18 mouse cellular contexts compared by ENCODE assay signal in genomic region chr9:60752636-60753035, GRCm38 (mm10). TPM values are rescaled to one million over a fixed set of nuclear protein-coding genes. Genes with fewer than 3 reads are reported as not detected.
"Had no signal": no experiment of that assay in that cellular context is flagged by ENCODE, and none has a peak within 500 bp of the region (broad histone marks: within the 10 kb centered on the region; RNA-seq: fewer than 3 reads in every experiment).

No protein-coding gene starts in this region.

- ATAC-seq: midbrain, embryonic 13.5 days; midbrain, embryonic 15.5 days had no signal

- H3K4me2 ChIP-seq: lung, embryonic 14.5 days; midbrain, embryonic 13.5 days; midbrain, embryonic 15.5 days; neural tube, embryonic 13.5 days; neural tube, embryonic 15.5 days had no signal

- H3K36me3 ChIP-seq: midbrain, embryonic 10.5 days; midbrain, embryonic 13.5 days; midbrain, embryonic 15.5 days; neural tube, embryonic 13.5 days; neural tube, embryonic 15.5 days had no signal

- DNase-seq: lung, adult 18-20 months; lung, embryonic 14.5 days; lung, postnatal 10 days; lung, postnatal 4 days; retina, postnatal 1 day; right cerebral cortex, postnatal 14 days; spleen, adult 18-20 months; thymus, adult 18-20 months; thymus, postnatal 14 days; thymus, postnatal 36 days had no signal

- H3K27me3 ChIP-seq: midbrain, embryonic 13.5 days; midbrain, embryonic 15.5 days; neural tube, embryonic 13.5 days; neural tube, embryonic 15.5 days had no signal

- H3K9me3 ChIP-seq: midbrain, embryonic 15.5 days; neural tube, embryonic 13.5 days; neural tube, embryonic 15.5 days had no signal

- H3K9ac ChIP-seq: lung, embryonic 14.5 days; midbrain, embryonic 13.5 days; midbrain, embryonic 15.5 days; neural tube, embryonic 13.5 days; neural tube, embryonic 15.5 days had no signal

- H3K4me3 ChIP-seq: midbrain, embryonic 10.5 days; midbrain, embryonic 13.5 days; midbrain, embryonic 15.5 days; myocyte; neural tube, embryonic 13.5 days; neural tube, embryonic 15.5 days had no signal

- H3K4me1 ChIP-seq: midbrain, embryonic 13.5 days; midbrain, embryonic 15.5 days; neural tube, embryonic 13.5 days had no signal

- H3K27ac ChIP-seq: midbrain, embryonic 10.5 days; midbrain, embryonic 13.5 days; midbrain, embryonic 15.5 days; neural tube, embryonic 13.5 days; neural tube, embryonic 15.5 days had no signal

RNA-seq across cellular contexts. Expression of gene Larp6, which starts 39.8 kb away (rescaled TPM):
- total RNA-seq: megakaryocyte, adult 5-6 weeks; megakaryocyte-erythroid progenitor cell, adult 5-6 weeks had no signal
